Mouse (Mus musculus): Measurements from ENCODE around the gene Kcnh7.

Kcnh7 gene

GRCm38 (mm10) chr2:62935273-62935874 lies 248.7 kb downstream of the Kcnh7 start:
- no peak for DNase-seq (ENCODE audit: low read depth, low spot score)

- DNase-seq (ENCODE audit: low read depth, low spot score) = no peak
Measured at GRCm38 (mm10) chr2:62928494-62928893, 255.6 kb downstream of the Kcnh7 start.

DNA sequence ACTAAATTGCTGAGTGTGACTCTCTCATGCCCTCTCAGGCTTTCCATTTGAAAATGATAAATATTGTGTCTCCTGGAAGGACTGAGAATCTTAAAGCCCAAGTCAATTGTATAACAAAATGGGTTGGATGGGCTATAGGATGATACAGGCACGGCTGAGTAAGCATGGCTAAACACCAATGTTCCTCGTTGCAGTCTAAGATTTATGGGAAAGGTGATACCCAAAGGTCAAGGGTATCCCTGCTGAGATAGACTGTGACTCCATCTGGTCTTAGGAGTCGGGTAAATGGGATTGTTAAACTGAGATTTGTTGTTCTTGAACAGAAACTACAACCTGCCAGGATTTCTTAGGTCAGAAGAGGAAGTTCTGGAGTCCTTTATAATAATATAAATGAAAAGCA lies 256.0 kb downstream of the Kcnh7 start:
- DNase-seq (ENCODE audit: low read depth, low spot score) = peak; percentile 40

DNA sequence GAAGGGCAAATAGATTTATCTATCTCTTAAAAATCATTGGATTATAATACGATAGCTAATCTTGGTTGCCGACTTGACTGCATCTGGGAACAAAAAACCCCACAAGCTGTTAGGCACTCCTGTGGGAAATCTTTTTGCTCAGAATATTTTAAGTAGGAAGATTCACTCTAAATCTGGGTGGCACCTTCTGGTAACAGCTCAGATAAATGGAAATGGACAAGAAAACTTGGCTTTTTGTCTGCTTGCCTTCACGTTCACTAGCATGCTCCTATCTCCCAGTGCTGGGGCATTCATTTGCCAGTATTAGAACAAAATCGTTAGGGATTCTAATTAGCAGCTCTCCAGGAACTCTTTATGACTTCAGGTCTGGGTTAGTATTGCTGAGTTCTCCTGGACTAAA lies 260.3 kb downstream of the Kcnh7 start:
- no peak for DNase-seq (ENCODE audit: low read depth, low spot score)

DNA sequence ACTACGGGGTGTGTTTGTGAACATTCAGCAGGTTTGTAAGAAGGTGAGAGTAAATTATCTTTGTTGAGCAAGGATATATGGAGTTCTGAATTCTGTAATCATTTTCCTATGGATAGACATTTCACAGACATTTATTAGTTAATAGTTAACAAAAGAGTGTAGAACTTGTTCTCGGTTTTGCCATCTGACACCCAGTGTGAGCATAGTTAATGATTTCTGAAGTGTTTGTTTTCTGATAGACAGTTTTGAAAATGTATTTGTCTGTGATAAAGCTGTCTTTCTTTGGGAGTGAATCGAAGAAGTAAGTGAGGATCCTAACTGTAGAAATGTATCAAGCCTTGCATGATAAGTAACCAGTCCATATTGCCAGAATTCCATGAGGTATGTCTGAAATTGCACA lies 276.4 kb downstream of the Kcnh7 start:
- DNase-seq (ENCODE audit: low read depth, low spot score) = no peak

DNA sequence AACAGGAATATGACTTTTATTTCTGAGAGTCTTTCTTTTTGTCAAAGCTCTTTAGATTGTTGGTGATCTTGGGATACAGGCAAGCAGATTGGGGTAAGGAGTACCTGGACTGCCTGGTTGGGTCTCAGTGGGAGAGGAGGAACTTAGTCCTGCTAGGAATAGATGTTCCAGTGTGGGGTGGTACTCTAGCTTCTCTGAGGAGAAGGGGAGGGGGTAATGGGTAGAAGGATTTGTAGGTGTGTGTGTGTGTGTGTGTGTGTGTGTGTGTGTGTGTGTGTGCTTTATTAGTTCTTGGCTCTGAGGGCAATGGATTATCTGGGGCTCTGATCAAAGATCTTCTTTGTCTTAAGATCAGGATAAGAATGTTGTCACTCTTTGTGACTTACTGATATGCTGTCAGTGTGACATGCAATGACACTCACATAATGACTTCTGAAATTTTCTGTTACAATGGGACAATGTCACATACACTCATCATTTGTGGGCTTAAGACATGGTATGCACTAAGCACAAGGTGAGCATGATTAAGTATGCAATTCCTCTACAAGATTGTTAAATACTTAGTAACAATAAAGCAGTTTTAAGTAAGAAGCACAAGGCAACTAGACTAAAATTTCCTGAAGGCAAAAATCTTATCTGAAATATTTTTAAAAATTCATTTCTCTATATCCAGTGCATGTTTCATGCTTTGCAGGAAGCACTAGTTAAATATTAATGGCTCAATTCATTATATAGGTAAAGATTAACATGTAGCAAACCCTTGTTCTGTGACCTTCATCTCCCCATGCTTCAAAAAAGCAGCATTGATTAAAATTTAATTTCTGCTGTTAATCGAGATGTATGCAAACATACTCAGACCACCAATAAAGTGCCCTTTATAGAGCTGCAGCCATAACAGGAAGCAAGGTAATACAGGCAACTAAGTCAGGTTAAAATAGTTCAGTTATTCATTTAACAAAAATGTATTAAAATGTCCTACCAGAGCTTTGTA lies 281.4 kb downstream of the Kcnh7 start:
- DNase-seq (ENCODE audit: low read depth, low spot score) = no peak

GRCm38 (mm10) chr2:62878763-62879162 lies 305.3 kb downstream of the Kcnh7 start:
- DNase-seq (ENCODE audit: low read depth, low spot score) = no peak

DNA sequence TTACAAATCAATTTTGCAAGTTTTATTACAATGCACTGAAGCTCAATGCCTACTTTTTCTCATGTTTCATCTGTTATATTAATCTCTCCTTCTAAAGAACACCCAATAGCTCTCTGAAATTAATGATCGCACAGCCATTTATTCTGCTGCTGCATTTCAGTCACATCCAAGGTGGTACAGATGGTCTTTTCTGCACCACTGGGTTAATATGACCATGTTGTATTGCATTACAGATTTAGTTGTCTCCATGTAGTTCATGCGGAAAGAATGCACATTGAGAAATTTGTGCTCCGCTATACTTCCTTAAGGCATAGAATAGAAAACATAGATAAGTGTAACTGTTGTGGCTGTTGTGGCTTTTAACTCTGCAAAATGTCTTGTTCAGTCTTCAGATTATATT lies 328.7 kb downstream of the Kcnh7 start:
- DNase-seq (ENCODE audit: low read depth, low spot score) = no peak

GRCm38 (mm10) chr2:62842630-62843029 lies 341.5 kb downstream of the Kcnh7 start:
- no peak for DNase-seq (ENCODE audit: low read depth, low spot score)

DNA sequence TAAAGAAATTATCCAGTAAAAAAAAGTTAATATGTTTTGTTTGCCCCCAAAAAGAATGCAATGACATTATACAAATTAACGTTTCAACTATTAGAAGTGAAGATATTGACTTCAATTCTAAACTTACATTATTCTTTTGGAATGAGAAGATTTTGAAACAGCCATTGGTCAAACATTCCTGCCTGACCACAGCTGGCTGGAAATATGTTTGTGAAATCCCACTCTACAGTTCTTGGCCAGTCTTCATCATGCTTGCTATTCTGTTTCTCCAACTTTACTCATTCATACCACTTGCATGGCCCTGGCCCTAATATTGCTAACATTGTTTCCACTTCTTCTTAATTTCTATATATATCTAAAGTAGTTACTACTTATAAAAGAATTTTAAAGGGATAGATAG lies 349.8 kb downstream of the Kcnh7 start:
- DNase-seq (ENCODE audit: low read depth, low spot score) = no peak

DNA sequence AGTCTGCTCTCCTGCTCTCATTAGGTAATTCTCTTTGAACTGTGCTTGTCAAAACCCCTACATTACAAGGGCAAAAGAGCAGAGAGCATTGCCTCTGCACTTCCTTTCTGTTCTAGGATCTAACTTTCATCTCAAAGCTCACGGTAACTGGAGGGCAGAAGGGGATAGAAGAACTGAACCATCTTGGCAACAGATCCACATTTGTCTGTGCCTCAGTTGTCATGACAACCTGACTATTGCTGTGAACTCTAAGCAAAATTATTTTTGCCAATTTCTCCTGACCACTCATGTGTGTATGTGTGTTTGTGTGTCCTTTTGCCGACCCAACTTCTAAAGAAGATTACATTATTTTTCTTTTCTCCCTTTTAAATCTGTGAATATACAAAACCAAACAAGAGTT lies 364.9 kb downstream of the Kcnh7 start:
- DNase-seq (ENCODE audit: low read depth, low spot score) = no peak

DNA sequence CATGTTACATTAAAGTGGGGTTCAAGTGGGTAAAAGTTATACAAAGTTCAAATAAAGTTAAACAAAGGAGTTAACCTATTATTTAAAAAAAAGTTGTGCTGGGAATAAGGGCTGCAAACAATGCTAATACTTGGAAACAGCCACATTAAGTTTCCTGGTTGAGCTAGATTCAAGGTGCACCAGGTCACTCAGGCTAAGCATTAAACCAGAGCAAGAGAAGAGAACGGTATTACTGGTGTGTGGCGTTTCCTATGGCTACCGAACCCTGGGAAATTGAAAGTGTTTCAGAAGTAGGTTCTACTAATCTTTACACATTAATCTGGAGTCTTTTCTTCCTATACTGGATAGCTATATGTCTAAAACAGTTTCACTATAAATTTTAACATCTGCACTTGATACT lies 368.1 kb downstream of the Kcnh7 start:
- DNase-seq (ENCODE audit: low read depth, low spot score) = no peak

- no peak for DNase-seq (ENCODE audit: low read depth, low spot score)
Measured at GRCm38 (mm10) chr2:62808813-62809212, 375.3 kb downstream of the Kcnh7 start.

DNA sequence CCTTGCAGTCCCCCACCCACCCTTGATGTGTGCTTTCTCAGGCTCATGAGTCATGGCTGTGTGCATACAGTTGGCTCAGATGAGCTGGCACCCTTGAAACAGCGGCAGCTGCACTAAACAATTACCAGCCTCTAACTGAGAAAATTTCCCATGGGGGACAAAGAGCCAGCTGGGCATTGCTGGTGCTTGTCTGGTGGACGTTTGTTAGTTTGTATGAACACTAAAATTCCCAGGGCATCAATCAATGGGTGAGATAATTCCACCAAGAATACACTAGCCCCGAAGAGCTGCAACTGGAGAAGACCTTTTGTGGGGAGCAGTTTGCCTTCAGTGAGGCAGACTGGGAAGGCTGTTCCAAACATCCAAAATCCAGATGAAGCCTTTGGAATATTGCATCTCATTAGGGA lies 376.6 kb downstream of the Kcnh7 start:
- peak; percentile 42 for DNase-seq (ENCODE audit: low read depth, low spot score)

DNA sequence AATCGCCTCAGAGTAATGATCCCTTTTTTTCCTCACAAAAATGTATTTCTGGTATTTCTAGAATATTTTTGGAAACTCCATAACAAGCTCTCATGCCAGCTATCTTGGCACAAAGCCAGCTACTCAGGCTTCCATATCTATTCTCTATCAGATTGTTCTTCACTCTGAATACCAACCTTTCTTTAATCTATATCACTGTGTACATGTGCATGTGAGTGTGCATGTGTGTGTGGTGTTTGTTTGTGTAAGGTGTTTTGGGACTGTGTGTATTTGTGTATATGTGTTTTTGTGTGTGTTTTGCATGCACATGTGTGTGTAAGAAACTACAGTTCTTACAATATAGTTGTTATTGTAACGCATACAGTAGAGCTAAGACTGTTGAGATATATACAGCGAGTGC lies 377.2 kb downstream of the Kcnh7 start:
- DNase-seq (ENCODE audit: low read depth, low spot score) = no peak

- DNase-seq (ENCODE audit: low read depth, low spot score) = no peak
Measured at GRCm38 (mm10) chr2:62804030-62804429, 380.1 kb downstream of the Kcnh7 start.

GRCm38 (mm10) chr2:62784460-62785038 lies 399.5 kb downstream of the Kcnh7 start:
- DNase-seq (ENCODE audit: low read depth, low spot score) = no peak

- DNase-seq (ENCODE audit: low read depth, low spot score) = no peak
Measured at GRCm38 (mm10) chr2:62746256-62746655, 437.8 kb downstream of the Kcnh7 start.

DNA sequence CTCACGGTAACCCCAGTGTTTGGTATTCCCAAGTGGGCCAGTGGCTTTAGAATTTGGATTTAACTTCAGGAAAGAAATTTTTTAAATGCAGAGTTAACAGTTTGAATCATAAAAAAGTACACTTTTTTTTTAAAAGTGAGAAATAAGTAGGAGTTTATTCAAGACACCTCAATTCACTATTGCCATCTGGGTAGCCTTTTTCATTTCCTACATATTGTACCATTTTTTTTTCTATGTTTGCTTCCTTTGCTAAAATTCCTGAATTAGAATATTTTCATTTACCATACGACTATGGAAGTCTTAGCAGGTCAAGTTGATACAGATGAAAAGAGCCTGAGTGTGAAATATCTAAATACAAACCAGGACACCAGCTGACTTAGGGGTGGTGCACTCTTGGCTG lies 441.0 kb downstream of the Kcnh7 start:
- DNase-seq (ENCODE audit: low read depth, low spot score) = no peak

DNA sequence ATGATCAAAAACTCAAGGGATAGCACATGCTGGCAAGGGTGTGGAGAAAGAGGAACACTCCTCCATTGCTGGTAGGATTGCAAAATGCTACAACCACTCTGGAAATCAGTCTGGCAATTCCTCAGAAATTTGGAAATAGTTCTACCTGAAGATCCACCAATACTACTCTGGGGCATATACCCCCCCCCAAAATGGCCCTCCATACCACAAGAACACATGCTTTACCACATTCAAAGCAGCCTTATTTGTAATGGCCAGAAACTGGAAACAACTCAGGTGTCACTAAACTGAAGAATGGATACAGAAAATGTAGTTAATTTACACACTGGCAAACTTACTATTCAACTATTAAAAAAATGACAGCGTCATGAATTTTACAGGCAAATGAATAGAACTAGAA lies 453.4 kb downstream of the Kcnh7 start:
- no peak for DNase-seq (ENCODE audit: low read depth, low spot score)

DNA sequence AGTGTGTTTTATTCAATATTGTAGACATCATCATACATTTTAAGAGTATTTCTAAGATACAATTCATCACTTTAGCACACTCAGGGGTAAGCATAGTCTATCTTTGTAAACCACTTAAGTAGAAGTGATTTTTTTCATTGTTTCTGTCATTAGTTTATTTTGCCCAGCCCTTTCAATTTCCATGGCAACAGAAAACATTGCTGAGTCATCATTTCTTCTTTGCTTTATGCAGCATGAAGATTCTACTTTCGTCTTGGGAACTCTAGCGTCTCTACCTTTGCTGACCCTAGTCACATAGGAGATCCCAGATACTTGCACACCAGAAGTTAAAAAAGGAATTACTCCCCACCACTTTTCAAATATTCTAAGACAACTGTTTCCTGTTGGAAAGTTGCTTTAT lies 456.4 kb downstream of the Kcnh7 start:
- DNase-seq (ENCODE audit: low read depth, low spot score) = no peak

DNA sequence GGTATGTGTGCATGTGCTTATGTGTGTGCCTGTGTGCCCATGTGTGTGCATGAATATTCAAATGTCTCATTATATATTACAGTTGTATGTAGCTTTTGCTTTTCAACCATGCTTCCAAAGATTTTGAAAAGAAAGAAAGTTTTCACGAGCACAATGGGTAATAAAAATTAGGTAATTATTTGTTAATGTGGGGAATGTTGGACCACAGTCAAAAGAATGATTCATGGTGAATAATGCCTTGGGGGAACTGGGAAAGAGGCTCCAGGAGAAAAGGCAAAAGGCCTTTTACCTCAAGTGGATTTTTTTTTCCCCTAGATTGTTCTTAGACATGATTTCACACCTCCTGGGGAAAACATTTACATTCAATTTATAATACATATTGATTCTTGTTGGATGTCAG lies 458.1 kb downstream of the Kcnh7 start:
- no peak for DNase-seq (ENCODE audit: low read depth, low spot score)

GRCm38 (mm10) chr2:62718411-62718810 lies 465.7 kb downstream of the Kcnh7 start:
- no peak for DNase-seq (ENCODE audit: low read depth, low spot score)

All from mesoderm, embryonic 11.5 days (tissue).